In the genomic region with DNA sequence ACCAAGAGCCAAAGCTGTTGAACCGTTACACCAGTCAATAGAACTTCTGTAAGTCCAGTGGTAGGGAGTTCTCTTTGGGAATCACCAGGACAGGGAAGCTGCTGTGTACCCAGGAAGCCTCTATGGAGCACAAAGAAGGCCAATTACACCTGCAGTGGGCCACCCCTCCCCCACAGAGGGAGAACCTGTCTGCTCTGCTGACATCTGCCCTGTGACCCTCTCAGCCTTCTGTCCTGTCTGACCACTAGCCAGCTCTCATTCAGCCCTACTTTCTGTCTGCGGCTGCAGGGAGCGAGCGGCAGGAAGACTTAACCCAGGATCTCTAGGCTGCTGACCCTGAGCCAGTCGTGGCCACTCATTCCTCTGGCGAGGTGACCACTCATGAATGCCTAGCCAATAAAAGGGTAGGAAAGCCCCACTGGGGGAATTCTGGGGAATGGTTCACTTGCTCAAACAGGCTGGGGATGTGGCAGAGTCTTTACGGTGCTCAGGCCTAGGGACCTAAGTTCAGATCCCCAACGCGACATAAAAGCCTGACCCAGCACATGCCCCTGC, we compare ENCODE assay signal across 21 mouse cellular contexts. TPM values are rescaled to one million over a fixed set of nuclear protein-coding genes. Genes with fewer than 3 reads are reported as not detected.
"Had no signal": no experiment of that assay in that cellular context is flagged by ENCODE, and none has a peak within 500 bp of the region (broad histone marks: within the 10 kb centered on the region; RNA-seq: fewer than 3 reads in every experiment).

No protein-coding gene starts in this region.

- H3K27ac ChIP-seq: limb, embryonic 15.5 days; liver, embryonic 12.5 days; midbrain, embryonic 10.5 days; neural tube, embryonic 15.5 days; stomach, postnatal 0 days had no signal

- H3K9ac ChIP-seq: limb, embryonic 15.5 days; liver, embryonic 12.5 days; lung, embryonic 14.5 days; neural tube, embryonic 15.5 days had no signal

- H3K4me3 ChIP-seq: limb, embryonic 15.5 days; liver, embryonic 12.5 days; midbrain, embryonic 10.5 days; myocyte; neural tube, embryonic 15.5 days had no signal

- H3K27me3 ChIP-seq: neural tube, embryonic 15.5 days had no signal

- DNase-seq: kidney, postnatal 36 days; layer of hippocampus, adult 9-11 months; layer of hippocampus, postnatal 36 days; lung, embryonic 14.5 days; lung, postnatal 10 days; midbrain, embryonic 14.5 days; right cerebral cortex, adult 18-20 months; thymus, adult 18-20 months; thymus, postnatal 14 days had no signal

RNA-seq across cellular contexts. Expression of a gene that starts 3.4 kb away (rescaled TPM):
- total RNA-seq: layer of hippocampus, adult 18-20 months; layer of hippocampus, postnatal 36 days; left cerebral cortex, adult 8-10 months; left cerebral cortex, postnatal 25 days had no signal
- polyA plus RNA-seq: limb, embryonic 11.5 days; limb, embryonic 15.5 days; liver, embryonic 12.5 days; liver, embryonic 16.5 days; lung, embryonic 14.5 days; midbrain, embryonic 10.5 days; midbrain, embryonic 14.5 days; myocyte; neural tube, embryonic 11.5 days; neural tube, embryonic 15.5 days; stomach, postnatal 0 days had no signal

RNA-seq across cellular contexts. Expression of a gene that starts 13.9 kb away (rescaled TPM):
- total RNA-seq: layer of hippocampus, postnatal 36 days; left cerebral cortex, postnatal 25 days had no signal
- polyA plus RNA-seq: liver, embryonic 16.5 days; lung, embryonic 14.5 days; midbrain, embryonic 14.5 days; neural tube, embryonic 11.5 days had no signal
